ENCODE assay signal across 14 mouse cellular contexts in genomic region chr16:18220856-18221542, GRCm38 (mm10). TPM values are rescaled to one million over a fixed set of nuclear protein-coding genes. Genes with fewer than 3 reads are reported as not detected.
"Had no signal": no experiment of that assay in that cellular context is flagged by ENCODE, and none has a peak within 500 bp of the region (broad histone marks: within the 10 kb centered on the region; RNA-seq: fewer than 3 reads in every experiment).

No protein-coding gene starts in this region.

- H3K4me3 ChIP-seq: kidney, embryonic 15.5 days; left cerebral cortex, adult 2 months; limb, embryonic 13.5 days; liver, embryonic 15.5 days had no signal

- H3K36me3 ChIP-seq: liver, embryonic 15.5 days had no signal

- H3K9me3 ChIP-seq: kidney, embryonic 15.5 days; limb, embryonic 13.5 days; liver, embryonic 15.5 days had no signal

- H3K27me3 ChIP-seq: kidney, embryonic 15.5 days; limb, embryonic 13.5 days; liver, embryonic 15.5 days had no signal

- H3K9ac ChIP-seq: kidney, embryonic 15.5 days; limb, embryonic 13.5 days; liver, embryonic 15.5 days had no signal

- H3K27ac ChIP-seq: kidney, embryonic 15.5 days; left cerebral cortex, adult 2 months; limb, embryonic 13.5 days; liver, embryonic 15.5 days had no signal

- H3K4me2 ChIP-seq: kidney, embryonic 15.5 days; limb, embryonic 13.5 days; liver, embryonic 11.5 days; liver, embryonic 15.5 days had no signal

- H3K4me1 ChIP-seq: liver, embryonic 15.5 days had no signal

- DNase-seq: kidney, adult 2 months; kidney, postnatal 14 days; lung, adult 2 months; lung, postnatal 36 days; right cerebral cortex, adult 18-20 months had no signal

RNA-seq across cellular contexts. Expression of gene Ccdc188, which starts 3.3 kb away (rescaled TPM):
- polyA plus RNA-seq: intestine, embryonic 14.5 days; kidney, adult 2 months; kidney, embryonic 15.5 days; large intestine, adult 2 months; limb, embryonic 13.5 days; liver, embryonic 11.5 days; liver, embryonic 15.5 days; lung, adult 2 months; lung, postnatal 0 days; neural tube, embryonic 14.5 days had no signal

RNA-seq across cellular contexts. Expression of gene Gm49776, which starts 37.1 kb away (rescaled TPM):
- polyA plus RNA-seq: intestine, embryonic 14.5 days; kidney, adult 2 months; large intestine, adult 2 months; liver, embryonic 15.5 days; neural tube, embryonic 14.5 days had no signal
